Mouse (Mus musculus) spleen, adult 12 weeks (tissue): ENCODE data around the gene Tex2.
"Not testable (repeated sequence)": the region's sequence is repeated elsewhere in the genome, so short reads cannot be mapped to it uniquely, and the experiment has no call there.

ENCODE experiments used
- DNase-seq: peaks from one replicate; pipeline ENCODE4 v3.0.0; 2022; ENCODE audit warnings: low spot score

The Tex2 gene

DNA sequence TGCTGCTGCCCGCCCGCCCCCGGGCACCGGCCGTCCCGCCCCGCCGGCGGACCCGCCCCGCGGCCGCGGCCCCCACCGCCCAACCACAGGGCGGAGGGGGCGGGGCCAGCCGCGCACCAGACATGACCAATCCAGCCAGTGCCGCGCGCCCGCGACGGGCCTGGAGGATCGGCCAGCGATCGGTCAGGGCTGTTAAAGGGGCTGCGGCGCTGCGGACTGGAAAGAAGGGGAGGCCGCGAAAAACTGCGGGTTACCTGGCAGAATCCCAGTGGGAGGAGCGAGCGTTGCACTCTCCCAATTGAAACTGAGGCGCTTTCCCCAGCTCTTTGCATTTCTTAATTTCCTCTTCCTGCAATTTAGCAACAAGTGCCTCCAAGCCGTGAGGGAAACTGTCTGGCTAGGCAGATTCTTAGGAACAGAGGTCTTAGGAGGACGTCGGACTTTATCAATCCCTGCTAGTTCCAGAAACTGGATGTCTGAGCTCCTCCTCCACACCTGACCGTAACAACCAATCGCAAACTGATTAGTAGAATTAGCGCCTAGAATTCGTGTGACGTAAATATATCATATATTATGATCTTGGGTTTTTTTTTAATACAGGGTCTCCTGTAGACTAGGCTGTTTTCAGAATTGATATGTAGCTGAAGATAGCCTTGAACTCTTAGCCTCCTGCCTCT is at the start of gene Tex2:
Tex2 (minus strand) TSS at position 463 of the 677 bp plus-strand sequence.
- DNase-seq, result peak; percentile 92

DNA sequence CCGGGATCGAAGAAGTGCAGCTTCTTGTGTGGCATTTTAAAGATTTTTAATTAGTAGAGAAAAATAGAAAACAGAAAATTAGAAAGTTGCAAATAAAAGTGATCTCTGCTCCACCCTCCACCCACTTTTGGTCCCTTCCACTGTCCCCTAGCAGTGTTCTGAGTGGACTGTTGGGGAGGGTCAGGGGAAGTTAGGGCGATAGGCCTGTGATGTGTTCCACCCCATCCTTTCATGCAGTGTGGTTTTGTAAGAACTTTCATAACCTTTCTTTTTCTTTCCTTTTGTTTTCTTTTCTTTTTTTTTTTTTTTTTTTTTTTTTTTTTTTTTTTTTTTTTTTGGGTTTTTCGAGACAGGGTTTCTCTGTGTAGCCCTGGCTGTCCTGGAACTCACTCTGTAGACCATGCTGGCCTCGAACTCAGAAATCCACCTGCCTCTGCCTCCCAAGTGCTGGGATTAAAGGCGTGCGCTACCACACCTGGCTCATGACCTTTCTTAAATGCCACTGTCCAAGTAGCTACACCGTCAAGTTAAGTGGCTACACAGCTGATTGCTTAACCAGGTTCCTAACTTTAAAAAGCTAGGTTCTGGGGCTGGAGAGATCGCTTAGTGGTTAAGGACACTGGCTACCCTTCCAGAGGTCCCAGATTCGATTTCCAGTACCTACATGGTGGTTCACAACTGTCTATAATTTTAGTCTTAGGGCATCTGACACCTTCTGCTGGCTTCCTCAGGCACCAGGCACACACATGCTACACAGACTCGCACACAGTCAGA is 49.6 kb upstream of the Tex2 start:
- no peak for DNase-seq

DNA sequence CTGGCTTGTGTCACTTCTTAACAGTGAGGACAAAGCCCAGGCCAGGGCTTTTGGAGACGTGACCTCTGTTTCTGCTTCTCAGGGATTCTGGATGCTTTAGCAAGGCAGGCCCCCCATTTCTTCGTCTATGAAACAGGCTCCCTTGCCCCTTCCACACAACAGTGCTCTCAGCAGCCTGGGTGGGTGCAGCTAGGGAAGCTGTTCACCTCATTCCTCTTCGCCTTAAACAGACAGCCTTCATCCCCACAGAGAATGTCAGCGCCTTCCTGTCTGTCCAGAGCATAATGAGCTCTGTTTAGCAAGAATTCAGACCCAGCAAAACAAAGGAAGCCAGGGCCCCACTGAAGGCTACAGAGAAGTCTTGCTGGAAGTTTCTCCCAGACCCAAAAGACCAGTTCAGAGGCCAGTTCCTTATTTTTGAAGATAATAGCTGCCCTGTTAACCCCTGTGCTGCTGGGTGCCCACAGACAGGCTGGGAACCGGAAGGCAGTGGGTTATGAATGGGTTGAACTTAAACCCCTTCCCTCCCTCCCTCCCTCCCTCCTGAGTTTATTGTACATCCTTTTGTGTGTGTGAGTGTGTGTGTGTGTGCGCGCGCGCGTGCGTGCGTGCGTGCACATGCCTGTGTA is 47.3 kb upstream of the Tex2 start:
- DNase-seq, result no peak

DNA sequence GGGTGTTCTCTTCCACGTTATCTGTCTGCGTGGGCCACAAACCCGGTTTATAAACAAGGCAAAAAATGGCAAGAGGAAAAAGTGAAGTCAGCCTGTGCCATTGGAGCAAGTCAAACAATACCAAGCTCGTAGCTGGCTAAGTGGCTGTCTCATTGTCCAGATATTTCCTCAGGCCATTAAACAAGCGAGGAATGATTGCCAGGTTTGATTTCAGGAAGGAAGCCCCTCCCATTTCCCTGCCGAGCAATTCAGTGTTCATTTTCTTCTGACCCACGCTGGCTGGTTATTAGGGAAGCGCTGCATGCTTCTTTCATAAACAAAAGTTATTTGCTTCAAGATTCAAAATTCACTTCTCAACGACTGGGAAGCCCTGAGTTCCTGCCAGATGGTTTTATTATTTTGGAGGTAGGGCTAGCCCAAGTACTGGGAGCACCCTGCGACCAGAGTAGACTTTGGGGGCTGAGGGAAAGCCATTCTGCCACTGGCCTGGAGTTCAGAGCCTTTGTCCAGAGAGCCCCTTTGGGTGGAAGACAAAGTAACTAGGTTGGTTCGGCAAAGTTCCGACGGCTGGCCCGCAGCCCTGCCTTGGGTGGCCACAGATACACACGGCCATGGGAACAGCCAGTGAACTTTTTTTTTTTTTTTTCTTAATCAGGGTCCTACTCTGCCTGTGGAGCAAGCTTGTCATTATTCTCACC is 46.5 kb upstream of the Tex2 start:
- DNase-seq, result no peak

DNA sequence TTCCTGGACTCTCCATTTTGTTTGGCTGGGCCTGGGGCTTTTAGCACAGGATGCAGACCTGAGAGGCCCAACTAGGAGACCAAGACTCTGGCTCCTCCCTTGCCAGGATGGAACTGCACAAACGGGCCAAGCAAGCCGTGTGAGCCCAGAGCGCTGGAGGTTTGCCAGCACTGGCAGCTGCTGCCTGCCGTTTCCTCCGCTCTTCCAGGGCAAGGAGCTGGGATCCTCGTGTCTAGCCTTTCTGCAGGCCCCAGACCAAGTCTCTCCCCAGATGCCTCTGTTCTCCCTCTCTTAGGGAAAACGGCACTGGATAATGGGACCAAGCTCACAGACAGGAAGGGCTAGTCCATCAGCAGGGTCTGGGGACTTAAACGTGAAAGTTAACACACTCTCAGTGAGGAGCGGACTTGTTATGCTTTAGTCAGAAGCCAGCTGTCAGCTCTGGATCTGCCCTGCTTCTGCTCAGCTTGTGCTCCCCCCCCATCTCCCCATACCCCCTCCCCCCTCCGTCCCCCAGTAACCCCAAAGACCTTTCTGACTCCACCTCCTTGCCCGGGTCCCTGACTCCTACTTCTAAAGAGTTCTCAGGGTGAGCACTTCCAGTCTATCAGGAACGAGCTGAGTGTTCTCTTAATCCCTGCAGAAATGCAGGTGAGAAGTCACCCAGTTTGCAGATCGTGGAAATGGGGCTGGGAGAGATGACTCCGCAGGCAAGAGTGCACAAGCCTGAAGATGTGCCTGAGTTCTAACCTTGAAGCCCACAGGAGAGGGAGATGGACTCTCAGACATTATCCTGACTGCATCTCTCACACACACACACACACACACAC is 45.0 kb upstream of the Tex2 start:
- no peak for DNase-seq

DNA sequence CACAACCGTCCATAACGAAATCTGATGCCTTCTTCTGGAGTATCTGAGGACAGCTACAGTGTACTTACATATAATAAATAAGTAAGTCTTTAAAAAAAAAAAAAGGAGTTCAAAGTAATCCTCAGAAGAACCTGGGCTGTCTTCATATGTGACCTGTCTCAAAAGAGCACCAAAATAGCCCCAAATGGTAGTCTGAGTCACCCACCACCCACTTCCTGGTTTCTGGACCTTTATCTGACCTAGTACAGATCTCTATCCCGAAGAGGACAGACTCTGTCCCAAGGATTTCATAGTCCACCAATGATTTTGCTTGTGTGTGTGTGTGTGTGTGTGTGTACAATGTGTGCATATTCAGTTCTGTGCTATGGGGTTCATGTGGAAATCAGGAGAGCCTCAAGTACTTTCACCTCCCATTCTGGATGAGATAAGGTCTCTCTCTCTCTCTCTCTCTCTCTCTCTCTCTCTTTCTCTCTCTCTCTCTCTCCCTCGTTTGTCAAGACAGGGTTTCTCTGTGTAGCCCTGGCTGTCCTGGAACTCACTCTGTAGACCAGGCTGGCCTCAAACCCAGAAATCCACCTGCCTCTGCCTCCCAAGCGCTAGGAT is 43.8 kb upstream of the Tex2 start:
- DNase-seq, result not testable (repeated sequence)

DNA sequence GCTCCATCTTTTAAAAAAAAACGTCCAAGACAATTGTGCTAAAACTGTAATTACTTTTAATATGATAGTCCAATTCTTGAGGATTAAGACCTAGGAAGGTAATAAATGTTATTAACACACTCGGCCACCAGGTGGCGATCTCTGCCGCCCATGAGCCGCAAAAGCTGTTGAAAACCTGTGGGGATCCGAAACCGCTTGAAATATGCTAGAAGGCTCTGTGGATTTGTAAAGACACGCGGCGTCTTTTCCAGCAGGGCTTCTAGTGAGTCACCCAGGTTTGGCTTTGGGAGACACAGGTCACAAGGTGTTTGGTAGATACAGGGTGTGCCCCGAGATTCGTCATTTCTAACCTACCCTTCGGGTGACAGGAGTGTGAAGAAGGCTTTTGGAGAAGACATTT is 35.1 kb upstream of the Tex2 start:
- DNase-seq, result peak; percentile 66

DNA sequence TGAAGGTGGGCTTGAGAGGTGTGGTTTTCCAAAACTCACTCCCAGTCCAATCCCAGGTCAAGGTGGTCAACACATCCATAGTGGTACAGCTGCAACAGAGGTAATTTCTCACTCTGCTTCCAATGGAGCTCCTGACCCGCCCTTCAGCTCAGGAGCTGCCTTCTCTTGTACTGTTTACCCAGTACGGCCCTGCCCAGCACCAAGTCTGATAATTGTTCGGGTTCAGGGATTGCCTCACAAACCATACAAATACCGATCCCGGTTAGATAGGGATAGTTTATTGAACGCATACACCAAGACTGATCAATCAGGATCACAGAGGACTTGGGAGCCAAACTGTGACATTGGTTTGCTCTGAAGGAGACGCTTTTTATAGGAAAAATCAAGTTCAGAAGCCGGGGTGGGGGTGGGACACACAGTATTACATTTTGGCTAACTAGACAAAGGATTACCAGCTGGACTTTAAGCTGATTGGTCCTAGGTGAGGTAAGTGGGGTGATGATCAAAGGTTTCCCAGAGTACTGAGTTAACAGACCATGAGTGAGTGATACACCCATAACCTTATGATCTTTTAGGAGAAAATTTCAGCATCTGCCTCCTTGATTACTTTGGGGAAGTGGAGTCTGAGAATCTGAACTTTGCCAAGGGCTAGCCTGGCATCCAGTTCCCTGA is 29.9 kb upstream of the Tex2 start:
- DNase-seq, result no peak

DNA sequence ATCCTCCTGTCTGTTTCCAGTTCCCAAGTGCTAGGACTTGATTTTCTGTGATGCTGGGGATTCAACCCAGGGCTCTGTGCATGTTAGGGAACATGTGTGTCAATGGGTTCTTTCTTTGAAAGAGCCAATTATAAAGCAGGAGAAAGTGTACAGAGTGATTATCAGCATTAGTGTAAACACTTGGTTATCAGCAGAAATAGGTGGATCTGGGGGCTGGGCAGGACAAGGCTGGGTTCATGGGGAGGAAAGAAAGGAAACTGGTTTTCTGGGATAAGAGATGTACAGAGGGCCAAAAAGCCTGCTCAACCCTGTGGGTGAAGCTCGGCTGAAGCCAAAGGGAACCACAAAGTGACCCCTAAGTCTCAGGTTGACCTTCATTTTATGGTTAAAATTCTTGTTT is 28.4 kb upstream of the Tex2 start:
- DNase-seq, result no peak

DNA sequence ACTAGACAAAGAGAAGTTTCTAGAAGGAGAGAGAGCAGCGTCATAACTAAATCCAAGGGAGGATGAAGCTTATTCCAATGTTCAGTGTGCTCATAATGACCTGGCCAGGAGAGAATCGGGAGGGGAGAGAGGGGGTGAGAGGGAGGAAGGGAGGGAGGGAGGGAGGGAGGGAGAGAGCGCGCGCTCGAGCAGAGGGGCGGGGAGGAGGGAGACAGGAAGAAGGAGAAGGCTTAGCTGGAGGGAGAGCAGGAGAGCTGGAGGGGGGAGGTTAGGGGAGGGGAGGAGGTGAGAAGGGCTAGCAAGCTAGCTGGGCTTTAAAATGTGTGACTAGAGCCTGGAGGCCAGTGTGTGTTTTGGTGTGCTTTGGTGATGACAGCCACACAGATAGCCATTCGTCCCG is 26.8 kb upstream of the Tex2 start:
- DNase-seq, result no peak

DNA sequence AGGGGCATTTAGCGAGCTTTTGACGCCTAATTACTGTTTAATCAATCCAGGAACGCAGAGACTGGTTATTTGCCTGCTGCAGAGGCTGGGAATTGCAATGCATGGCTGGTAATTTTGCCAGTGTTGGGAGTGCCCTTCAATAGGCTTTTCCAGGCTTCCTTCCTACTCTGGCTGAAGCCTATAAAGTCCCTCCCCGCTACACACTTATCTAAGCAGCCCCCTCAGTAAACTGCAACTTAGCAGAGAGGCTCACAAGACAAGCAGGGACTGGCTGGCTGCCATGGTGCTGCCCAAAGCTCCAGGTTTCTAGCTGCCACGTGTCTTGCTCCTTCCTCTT is 26.1 kb upstream of the Tex2 start:
- no peak for DNase-seq

DNA sequence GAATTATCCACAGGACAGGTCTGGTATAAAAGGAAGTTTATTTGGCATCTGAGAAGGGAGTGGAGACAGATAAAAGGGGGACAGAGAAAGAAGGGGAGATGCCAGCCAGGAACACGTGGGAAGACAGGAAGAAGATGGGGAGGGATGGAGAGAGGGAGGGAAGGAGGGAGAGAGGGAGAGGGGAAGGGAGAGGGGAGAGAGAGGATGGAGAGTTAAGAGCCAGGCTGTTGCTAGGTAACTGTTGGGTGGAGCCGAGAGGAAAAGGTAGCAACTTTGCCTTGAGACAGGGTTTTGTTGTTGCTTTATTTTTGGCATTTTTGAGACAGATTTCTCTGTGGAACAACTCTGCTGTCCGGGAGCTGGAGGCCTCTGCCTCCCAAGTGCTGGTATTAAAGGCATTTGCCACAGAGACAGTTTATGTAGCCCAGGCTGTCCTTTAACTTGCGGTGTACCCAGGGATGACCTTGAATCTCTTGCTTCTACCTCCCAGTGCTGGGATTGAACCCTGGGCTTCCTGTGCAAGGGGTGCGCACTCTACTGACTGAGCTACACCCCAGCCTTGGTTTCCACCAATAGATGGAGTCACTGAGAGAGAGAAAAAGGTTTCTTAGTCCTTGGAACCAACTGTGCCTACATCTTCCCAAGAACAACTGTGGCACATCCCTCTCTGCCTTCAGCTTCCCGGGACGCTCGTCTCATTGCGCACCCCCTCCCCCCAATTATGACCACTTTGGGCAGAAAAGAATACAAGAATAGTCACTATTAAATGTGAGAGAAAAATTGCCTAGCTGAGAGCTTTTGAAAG is 25.5 kb upstream of the Tex2 start:
- DNase-seq, result no peak

DNA sequence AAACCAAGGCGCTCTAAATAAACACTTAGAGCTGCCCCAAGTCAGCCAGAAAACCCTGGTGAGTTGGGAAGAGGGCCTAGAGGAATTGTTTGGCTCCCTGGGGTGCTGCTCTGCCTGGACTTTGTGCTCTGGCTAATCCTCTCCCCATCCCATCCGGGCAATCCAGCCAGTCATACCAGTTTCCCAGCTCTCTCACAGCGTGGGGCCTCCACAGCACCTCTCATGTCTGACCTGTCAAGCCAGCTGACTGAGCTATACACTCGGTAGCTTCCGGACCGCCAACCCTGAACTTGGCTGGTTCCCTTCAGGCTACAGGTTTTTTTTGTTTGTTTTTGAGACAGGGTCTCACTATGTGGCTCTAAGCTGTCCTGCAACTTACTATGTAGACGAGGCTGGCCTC is 24.5 kb upstream of the Tex2 start:
- DNase-seq, result no peak

DNA sequence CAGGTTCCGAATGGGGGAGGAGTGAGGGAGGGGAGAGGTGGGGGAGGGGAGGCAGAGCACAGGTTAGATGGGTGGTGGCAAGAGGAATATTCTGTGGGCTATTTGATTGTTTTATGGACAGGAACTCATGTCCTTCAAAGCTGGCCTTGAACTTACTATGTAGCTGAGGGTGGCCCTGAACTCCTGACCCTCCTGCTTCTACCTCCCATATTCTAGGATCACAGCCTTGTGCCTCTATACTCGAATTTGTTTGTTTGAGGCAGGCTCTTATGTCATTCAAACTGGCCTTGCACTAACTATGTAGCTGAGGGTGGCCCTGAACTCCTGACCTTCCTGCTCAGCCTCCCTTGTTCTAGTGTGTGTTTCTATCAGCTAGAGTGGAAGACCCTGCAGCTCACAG is 22.7 kb upstream of the Tex2 start:
- no peak for DNase-seq

DNA sequence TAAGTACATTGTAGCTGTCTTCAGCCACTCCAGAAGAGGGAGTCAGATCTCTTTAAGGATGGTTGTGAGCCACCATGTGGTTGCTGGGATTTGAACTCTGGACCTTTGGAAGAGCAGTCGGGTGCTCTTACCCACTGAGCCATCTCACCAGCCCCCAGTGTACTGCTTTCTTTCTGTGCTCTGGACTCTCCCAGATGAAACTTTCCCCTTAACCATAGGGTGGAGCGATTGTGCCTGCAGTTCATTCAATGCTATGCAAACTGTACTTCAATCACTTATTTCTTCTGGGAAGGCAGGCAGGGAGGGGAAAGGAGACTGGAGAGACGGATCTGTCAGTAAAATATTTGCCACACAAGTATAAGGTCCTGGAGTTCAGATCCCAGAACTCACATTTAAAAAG is 21.0 kb upstream of the Tex2 start:
- DNase-seq, result not testable (repeated sequence)

DNA sequence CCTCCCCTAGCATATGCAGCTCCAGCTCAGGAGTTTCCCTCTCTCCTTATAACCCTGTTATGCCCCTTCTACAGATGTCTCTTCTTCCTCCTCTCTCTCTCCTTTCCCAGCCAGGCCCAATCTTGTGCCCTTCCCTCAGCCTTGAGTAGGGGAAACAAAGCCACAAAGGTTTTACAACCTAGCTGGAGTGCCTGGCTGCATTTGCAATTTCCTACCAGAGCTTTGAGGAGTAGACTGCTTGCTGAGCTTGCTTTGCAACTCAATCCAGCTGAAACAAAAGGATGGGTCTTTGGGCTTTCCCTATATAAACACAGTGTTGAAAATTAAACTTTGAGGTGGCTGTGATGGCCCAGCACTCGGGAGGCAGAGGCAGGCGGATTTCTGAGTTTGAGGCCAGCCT is 20.2 kb upstream of the Tex2 start:
- no peak for DNase-seq

DNA sequence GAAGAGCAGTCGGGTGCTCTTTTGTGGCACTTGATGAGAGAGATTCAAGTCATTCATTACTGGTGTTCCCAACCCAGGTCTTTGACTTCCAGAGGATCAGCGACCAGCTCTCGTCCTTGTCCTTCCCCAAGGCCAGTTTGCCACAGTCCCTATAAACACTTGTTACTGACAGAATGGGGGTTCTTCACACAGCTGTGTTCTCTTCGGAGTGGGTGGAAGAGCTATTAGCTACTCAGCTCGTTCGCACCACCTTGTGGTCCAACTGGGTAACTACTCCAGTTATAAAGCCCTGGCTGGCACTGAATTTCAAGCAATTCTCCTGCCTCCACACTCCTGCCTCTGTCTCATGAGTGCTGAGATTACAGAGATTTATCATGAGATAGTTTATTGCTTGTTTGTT is 14.5 kb upstream of the Tex2 start:
- peak; percentile 33 for DNase-seq

DNA sequence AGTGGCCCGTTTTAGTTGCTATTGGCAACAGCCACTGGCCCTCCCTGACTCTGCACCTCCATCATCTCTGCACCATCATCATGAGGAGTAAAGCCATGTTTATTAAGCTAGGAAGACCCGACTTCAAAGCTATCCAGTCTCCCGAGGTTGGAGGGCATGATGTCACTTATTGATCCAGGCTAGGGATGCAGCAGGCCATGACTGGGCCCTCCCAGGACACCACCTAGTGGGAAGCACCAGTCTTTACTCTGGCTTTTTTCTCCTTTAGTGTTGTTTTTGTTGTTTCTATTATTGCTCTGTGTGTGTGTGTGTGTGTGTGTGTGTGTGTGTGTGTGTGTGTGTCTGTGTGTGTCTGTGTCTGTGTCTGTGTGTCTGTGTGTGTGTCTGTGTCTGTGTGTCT is 12.4 kb upstream of the Tex2 start:
- no peak for DNase-seq

DNA sequence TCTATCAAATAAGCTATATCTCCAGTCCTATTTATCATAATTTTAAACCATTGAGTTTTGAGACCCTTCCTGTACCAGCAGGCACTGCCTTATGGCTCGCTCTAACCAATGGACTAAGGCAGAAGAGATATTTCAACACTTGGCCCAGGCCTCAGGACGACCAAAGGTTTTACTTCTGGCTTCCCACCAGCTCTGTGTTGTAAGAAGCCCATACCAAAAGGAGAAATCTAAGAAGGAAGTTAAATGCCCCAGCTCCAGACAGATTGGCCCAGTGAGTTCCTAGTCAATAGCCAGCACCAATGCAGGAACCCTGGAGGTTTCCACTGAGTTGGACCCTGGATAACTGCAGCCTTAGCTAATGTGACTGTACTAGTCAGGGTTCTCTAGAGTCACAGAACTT is 10.4 kb upstream of the Tex2 start:
- no peak for DNase-seq

DNA sequence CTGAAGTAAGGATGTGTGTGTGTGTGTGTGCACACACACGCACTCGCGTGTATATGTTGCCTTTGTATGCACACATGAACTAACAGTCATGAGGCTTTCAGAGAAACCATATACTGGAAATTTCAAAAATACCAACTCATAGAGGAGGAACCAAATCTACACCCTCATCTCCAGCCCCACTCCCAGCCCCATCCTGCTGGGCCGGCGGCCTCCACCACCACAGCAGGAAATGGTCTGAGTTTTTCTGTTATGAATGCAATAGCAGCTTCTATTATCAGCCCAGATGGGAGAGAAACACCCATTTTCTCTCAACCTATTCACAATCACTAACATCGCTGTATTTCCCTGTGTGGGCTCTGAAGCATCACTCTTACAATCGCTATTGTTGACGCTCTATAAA is 8.8 kb upstream of the Tex2 start:
- DNase-seq, result no peak
